Mouse (Mus musculus): ENCODE data around the gene Pdgfra.

The Pdgfra gene

DNA sequence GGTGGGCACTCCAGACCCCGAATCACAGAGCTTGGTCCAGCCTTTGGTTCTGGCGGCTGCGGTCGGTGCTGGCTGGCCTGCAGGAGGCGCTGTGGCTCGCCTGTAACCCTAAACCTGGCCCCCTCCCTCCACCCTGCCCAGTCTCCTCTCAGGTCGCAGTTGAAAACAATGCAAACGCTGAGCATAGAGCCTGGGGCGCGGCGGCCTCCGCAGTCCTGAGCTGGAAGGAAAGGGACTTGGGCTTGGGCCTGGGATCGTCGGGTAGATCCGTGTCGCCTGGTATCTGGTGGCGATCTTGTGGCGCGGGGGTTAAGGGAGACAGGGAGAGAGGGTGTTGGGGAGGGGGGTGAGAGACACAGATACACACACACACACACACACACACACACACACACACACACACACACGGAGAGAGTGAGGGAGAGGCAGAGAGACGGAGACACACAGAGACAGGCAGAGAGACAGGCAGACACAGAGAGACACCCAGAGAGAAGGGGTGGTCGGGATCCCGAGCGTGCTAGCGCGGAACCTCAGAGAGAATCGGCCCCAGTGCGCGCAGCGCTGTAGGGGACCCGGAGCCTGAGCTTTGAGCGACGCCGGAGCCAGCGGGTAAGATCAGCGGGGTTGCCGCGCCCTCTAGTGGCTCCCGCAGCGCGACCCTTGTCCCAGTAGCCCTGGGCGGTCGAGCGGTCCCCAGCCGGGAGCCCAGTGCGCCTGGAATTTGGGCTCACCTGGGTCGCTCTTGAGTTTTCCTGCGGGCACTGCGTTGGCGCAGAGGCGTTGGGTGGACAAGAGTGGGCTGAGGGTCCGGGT lies 3.9 kb downstream of the Pdgfra start:
- DNase-seq (ENCODE audit: low read depth), result peak; percentile 45

DNA sequence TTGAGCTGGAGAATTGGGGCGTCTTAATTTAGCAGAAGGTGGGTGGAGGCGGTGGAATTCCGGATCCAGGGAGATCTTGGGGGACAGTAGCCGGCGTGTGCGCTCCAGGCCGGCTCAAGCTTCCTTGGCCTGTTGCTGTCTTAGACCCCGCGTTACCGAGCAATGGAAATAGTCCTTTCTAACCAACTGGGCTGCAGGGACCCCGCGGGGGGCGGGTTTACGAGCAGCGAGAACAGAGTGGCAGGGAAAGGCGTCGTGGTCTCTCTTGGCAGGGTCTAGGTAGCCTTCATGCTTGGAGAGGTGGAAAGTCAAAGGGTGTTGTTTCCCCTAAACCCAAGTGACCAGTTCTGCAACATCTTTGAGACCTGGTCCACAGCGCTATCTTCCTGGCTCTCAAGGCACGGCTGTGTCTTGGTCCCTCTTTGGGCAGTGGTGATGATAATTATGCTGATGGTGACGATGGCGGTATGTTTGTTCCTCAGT lies 4.5 kb downstream of the Pdgfra start:
- DNase-seq (ENCODE audit: low read depth), result peak; percentile 14

DNA sequence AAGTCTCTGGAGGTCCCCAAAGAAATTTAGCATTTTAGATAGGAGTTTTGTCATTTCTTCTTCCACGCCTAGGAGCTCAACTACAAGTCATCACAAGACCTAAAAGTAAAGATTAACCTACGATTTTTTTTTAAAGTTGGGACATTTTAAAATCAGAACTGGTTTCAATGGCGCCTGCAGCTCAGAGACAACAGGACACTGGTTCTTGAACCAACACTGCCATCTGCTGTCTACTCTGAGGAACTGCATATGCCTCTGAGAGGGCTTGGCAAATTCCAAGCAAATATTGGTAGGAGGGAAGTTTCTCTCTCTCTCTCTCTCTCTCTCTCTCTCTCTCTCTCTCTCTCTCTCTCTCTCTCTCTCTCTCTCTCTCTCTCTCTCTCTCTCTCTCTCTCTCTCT lies 4.9 kb downstream of the Pdgfra start:
- DNase-seq (ENCODE audit: low read depth), result peak; percentile 76

DNA sequence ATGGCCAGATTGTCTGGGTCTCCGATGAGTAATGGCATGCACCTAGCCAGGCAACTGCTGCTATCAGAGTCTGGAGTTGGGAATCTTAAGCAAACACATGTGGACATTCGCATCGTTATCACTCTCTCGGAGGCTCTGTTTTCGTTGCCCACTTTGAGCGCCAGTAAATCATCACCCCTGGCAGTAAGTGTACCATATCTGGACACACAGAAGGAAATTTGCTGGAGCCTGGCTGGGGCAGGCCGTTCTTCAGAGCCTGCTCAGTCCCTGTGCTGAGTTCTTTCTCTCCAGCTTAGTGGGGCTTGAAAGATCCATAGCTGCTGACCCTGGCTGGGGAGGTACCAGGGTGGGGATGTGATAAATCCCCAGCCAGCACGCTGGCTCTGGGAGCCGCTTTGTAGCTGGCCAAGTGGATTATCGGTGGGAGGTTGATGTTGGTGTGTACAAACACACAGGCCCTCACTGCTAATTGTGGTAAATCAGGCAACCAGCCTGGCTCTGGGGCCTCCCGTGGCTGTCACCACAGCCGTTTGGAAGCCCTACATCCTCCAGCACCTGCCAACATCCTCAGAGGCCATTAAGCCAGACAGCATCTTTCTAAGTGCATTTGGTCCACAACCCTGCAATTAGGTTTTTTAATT lies 8.6 kb downstream of the Pdgfra start:
- DNase-seq (ENCODE audit: low read depth), result no peak

DNA sequence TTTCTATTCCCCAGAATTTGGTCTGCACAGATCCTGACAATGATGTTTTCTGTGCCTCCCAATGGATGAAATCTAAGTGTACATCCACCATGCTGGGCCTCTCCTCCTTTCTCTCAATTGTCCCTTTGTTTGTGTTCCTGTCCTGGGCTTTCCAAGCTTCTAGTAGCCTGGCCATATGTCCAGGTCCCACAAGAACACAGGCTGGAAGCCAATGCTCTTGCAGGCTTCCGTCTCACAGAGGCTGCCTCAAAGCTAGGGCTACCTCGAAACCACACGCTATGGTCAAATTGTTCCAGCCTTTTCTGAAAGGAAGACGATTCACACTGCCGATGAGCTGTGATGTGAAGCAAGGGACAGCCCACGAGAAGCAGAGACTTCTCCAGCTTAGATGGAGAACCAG lies 9.5 kb downstream of the Pdgfra start:
- no peak for DNase-seq (ENCODE audit: low read depth)

DNA sequence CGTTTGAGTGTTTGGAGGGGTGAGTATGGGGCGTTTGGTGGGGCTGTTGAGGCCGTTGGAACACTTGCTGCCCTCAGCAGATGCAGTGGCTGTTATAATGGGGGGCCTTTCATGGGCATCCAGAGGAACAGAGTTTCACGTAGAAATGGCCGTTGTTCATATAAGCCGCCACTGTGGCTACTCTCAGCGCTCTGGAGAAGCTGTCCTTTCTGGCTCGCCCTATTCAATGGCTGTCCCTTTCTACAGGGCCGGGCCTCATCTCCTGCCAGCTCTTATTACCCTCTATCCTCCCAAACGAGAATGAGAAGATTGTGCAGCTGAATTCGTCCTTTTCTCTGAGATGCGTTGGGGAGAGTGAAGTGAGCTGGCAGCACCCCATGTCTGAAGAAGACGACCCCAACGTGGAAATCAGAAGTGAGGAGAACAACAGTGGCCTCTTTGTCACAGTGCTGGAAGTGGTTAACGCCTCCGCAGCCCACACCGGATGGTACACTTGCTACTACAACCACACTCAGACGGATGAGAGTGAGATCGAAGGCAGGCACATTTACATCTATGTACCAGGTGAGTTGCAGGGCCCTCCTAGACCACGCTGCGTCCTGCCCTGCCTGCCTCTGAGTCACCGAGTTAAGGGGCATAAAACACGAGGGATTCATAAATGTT lies 11.3 kb downstream of the Pdgfra start:
- no peak for DNase-seq (ENCODE audit: low read depth)

DNA sequence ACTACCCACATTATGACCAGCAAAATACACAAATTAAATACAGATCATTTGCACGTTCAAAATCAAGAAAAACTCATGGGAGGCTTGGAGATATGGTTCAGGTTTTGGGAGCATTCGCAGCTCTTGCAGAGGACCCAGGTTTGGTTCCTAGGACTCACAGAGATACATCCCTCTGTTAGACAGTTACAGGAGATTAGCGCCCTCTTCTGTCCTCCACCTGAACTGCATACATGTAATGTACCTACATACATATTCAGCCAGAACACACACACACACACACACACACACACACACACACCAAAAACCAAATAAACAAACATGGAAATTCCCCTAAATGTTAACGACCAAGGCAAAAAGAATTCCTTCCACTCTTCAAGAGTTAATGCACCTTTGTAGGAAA lies 12.6 kb downstream of the Pdgfra start:
- DNase-seq (ENCODE audit: low read depth), result no peak

DNA sequence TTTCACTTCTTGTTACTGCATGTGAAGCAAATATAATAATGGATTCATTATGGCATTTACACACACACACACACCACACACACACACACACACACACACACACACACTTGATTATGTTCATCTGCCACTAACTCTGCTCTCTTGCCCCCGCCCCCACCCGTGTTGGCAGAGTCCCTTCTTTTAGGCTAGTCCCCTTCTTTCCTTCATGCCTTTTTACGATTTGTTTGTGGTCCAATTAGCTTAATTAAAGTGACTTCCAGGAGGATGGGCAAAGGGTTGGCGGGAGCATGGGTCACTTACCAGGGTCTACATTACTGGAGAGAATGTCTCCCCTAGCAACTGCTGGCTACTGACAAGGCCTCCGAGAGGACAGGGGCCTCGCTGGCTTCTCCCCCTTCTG lies 17.7 kb downstream of the Pdgfra start:
- DNase-seq (ENCODE audit: low read depth), result no peak

DNA sequence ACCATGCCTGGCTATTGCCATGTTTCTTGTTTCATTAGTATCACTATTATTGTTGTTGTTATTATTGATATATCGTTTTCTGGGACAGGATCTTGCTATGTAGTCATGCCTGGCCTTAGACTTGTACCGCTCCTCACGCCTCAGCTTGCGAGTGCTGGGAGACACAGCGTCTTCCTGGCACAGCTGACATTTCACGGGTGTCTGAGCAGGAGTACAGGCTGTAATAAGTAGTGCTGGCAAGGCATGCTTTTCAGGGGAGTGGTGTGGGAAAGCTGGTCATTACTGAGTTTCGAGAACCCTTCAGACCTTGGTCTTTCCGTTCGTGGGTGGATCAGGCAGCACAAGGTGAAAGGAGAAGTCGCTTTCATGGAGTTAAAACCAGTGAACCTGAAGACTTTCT lies 19.8 kb downstream of the Pdgfra start:
- DNase-seq (ENCODE audit: low read depth), result no peak

DNA sequence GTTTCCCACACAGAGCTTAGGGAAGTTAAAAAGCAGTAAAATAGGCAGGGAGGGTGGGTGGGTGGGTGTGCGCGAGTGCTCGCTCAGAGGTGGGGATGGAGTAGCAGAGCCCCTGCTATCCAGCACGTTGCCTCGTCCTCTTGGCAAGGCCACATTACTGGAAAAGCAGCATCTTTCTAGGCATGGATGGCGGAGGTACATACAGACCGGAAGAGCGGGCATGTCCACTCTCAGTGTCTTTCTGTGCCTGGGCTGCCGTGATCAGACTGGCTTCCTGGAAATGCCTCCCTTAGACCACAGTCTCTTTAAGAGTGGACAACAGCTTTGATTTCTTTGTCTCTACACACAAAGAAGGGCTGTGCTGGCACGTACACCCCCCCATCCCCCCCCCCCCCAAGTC lies 27.2 kb downstream of the Pdgfra start:
- DNase-seq (ENCODE audit: low read depth), result no peak

DNA sequence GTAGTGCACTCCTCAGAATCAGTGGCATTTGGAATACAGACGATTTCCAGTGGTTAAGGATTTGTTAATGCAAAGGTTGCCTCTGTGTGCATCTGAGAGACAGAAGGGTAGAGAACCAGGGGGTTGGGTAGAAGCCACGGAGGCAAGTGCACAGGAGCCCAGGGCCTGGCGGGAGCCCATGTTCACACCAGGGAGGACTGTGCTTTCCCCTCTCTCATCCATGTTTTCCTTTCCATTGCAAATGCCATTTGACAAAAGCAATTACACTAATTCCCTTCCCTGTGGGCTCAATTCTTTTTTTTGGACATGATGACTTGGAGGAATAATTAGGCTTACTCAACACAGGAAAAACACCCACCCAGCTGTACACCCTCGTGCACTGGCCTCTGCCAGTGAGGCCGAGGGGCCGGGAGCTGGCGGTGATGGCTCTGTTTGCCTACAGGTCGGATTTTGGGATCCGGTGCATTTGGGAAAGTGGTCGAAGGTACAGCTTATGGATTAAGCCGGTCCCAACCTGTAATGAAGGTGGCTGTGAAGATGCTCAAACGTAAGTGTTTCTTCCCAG lies 27.7 kb downstream of the Pdgfra start:
- no peak for DNase-seq (ENCODE audit: low read depth)

DNA sequence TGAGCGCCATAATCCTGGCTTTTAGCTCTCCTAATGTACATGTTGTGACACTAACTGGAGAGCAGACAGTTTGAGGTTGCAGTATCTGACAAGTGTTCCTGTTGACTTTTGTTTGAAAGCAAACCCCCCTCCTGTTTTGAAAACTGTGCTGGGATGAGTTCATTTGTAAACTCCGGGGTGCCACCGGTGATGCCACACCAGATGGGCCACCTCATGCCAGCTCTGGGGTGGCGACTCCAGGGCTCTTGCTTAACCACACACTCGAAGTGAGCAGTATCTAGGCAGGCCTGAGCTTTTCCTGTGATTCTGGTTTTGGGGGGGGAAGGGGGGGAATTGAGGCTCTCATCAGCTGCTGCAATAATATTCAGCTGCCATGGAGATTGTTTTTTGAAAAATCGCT lies 31.6 kb downstream of the Pdgfra start:
- no peak for DNase-seq (ENCODE audit: low read depth)

DNA sequence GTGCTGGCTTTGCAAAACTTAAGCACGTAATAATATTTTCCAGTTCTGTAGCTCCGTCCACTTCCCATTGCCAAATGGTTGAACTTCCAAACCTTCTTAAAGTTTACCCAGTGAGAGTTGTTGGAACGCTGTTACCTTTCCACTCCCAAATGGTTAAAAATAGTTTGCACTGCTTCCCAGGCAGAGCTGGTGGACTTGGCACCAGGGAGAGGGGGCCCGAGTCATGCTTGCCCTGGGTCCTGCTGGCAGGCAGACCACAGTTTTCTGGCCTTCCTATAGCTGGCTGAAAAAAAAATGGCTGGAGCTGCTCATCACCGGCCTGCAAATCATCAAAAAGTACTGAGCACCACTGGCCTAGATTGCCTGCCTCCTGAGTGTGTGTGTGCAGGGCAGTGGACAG lies 32.0 kb downstream of the Pdgfra start:
- DNase-seq (ENCODE audit: low read depth), result no peak

DNA sequence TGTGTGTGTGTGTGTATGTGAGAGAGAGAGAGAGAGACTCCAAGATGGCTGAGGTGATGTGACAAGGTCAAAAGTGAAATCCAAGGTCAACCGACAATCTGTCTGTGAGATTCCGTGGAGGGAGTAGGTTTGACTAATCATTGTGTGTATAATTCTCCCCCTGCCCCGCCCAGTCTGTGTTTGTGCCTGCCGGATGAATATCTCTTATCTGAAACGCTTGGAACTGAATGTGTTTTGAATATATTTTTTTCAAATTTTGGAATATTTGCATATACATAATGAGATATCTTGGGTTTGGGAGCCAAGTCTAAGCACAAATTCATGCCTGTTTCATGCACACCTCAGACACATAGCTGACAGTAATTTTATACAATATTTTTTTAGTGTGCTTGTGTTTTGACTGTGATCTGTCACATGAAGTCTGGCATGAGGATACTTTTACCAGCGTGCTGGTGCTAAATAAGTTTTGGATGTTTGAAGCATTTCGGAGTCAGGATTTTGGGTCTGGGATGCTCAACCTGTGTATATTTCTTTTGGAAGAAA lies 32.7 kb downstream of the Pdgfra start:
- DNase-seq (ENCODE audit: low read depth), result no peak

DNA sequence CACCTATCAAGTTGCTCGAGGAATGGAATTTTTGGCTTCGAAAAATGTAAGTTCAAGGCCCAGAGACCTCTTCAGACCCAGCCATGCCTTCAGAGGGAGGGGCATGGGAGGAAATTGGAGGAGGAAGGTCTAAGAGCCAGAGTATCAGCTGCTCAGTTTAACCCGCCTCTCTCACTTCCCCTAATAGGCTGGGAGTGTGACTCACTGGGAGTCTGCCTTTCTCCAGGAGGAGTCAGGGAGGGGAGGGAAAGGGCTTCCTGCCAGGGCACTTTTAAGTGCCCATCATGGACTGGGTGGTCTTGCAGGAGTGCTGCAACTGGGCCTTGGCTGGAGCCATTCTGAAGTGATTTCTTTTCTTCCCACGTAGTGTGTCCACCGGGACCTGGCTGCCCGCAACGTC lies 33.5 kb downstream of the Pdgfra start:
- DNase-seq (ENCODE audit: low read depth), result no peak

DNA sequence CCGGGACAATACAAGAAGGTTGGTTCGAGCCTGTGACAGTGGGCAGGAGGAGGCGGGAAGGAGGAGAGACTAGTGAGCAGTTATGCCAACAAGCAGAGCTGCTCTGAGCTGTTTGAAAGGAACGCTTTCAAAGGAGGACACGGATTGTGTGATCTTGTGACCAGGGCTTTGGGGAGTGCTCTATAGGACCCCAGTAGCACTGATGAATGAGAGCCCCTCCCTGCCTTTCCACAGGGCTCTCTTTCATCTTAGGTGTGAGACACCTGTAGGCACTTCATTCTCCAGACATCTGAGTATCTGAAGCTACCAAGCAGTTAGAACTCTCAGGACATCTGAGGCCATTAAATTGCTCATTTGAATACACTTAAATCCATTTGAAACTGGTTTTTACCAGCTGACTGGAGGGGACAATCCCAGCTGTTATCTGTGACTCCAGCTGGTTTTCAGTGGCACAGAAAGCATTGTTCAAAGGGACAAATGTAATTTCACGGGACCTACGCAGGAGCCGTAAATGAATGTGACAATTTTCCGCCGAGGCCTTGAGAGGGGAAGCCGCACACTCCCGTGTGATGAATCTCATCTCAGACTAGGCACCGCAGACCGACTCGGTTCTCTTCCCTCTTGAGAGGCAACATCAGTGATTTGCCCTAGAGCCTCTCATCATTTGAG lies 37.4 kb downstream of the Pdgfra start:
- no peak for DNase-seq (ENCODE audit: low read depth)

DNA sequence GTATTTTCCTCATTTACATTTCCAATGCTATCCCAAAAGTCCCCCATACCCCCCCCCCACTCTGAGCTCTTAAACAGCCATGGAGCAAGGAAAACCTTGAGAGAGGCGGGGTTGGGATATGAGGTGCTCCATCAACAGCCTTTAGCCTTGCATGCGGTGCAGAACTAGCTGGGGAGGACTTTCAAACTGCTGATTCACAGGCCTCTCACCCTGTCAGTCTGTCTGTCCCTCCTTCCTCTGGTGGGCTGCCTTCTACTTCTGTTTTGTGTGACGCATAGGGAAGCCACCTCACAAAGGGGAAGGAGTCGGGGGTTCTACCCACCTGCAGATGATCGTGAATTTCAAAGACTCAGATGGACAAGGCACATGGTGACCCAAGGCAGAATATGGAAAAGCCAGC lies 41.0 kb downstream of the Pdgfra start:
- no peak for DNase-seq (ENCODE audit: low read depth)

DNA sequence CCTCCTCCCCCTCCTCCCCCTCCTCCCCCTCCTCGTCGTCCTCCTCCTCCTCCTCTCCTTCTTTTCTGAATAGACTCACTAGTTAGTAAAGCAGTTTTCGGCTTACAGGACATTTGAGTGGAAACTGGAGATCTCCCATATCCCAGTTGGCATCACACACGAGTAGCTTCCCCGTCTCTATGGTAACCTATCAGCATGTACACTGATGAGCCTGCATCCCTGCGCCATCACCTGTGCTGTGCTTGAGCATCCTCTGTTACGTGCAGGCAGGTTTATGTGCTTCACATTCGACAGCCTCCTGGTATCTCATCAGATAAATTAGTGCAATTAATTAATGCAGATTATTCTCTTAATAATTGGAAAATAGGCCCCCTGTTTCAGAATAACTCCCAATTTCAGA lies 46.3 kb downstream of the Pdgfra start:
- no peak for DNase-seq (ENCODE audit: low read depth)

DNA sequence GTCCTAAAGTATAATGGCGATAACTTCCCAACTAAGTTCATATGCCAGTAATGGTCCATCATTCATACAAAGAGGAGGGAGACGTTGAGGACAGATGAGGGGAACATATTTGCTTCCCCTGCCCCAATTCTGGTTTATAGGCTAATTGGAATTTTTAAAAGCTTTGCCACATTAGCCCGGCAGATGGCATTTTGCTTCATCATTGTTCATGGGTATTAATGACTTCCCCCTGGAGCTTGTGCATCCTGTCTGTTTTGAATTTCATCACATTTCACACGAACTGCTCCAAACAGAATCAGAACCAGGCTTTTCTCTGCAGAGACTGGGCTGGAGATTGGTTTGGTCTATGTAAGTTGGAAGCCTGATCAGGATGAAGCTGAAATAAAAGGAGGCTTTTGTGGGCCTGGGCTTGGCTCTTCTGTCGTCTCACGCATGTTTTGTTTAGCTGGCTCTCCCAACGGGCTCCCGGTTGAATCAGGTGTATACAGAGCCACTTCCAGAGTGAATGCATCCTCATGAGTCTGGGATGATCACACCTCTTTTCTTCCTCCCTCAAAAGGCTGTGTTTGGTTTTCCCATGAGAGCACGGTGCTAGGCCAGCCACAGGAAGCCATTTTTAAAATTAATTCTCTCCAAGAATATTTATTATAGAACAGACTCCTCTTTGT lies 47.7 kb downstream of the Pdgfra start:
- no peak for DNase-seq (ENCODE audit: low read depth)

DNA sequence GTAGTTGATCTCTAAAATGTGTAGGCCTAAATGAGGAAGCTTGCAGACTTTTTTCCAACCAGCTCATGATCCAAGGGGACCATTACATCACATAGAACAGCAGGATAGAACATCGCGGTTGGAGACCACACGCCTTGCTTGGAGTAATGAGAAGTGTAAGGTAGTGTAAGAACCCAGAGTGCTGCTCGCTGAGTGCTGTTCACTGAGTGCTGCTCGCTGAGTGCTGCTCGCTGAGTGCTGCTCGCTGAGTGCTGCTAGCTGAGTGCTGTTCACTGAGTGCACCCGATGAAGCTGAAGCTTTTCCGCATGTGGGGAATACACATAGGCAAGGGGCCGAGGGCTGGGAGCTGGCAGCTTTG lies 48.3 kb downstream of the Pdgfra start:
- no peak for DNase-seq (ENCODE audit: low read depth)

DNA sequence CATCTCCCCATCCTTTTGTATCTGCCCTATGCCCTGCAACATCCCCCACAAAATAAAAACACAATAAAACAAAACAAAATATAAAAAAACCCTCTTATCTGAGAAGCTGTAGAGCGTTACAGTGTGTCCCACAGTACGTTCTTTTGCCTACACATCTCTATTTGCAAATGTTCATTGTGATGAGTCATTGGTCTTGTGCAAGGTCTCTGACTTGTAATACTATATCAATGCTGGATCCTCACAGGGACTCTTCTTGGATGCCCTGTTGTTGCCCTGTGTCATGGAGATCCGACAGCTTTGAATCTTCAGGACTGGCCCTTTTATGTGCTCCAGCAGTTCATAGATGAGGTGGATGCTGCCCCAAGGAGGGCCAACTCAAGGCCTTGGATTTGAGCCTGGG lies 55.8 kb downstream of the Pdgfra start:
- DNase-seq (ENCODE audit: low read depth), result no peak

DNA sequence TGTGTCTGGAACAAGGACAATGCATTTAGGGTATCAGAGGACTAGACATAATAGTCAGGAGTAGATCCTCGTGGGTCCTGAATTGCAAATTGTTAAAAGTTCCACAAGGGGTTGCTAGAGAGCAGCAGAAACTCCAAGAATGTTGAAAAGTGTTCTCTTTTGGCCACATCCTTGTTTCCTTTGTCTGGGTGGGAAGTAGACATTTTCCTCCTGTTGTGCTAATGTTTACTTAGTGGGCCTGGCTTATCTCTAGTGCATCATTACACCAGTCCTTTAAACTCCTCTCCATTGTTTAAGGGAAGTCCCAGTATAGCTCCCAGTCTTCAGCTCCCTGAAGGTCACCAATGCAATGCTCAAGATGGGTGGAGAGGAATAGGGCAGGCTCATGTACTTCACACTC lies 57.9 kb downstream of the Pdgfra start:
- no peak for DNase-seq (ENCODE audit: low read depth)

Measured in naive thymus-derived CD4-positive, alpha-beta T cell, adult 2 months (primary cell).